In genomic region chr15:79403763-79404210, GRCm38 (mm10) we compare ENCODE assay signal across 8 mouse cellular contexts. TPM values are rescaled to one million over a fixed set of nuclear protein-coding genes. Genes with fewer than 3 reads are reported as not detected.
DNase-seq lines count a peak whose midpoint lies in the region; ATAC-seq and TF ChIP-seq lines count a peak whose summit lies in the region.

No protein-coding gene starts in this region.

- H3K4me1 ChIP-seq in heart, embryonic 12.5 days (replicated peaks): peaks cover 56% of the 10 kb centered on the region
- H3K4me1 ChIP-seq in MEL (ENCODE audit: control insufficient read depth in 1 of 2, insufficient read depth in 2 of 2, low read length in 2 of 2): peaks cover 0 to 32% of the 10 kb centered on the region in 2 experiments
- peaks cover 5% of the 10 kb centered on the region for H3K4me1 ChIP-seq in hindbrain, embryonic 11.5 days (replicated peaks; ENCODE audit: control insufficient read depth, insufficient read depth, low read length)
- peaks cover 40% of the 10 kb centered on the region for H3K4me1 ChIP-seq in midbrain, embryonic 13.5 days (replicated peaks)

- H3K4me3 ChIP-seq in heart, embryonic 12.5 days: peak overlapping the region; percentile 88
- peak overlapping the region; percentile 88 to 91 for H3K4me3 ChIP-seq in MEL (ENCODE audit: control insufficient read depth in 1 of 2, insufficient read depth in 1 of 2, low read depth in 2 of 2, low read length in 2 of 2)
- H3K4me3 ChIP-seq in hindbrain, embryonic 11.5 days (ENCODE audit: low read depth, low read length): peak overlapping the region; percentile 96
- peak overlapping the region; percentile 98 for H3K4me3 ChIP-seq in midbrain, embryonic 13.5 days (replicated peaks)

- no peak for DNase-seq in heart, adult 18-20 months
- no peak for DNase-seq in MEL (ENCODE audit: low read depth, low spot score)
- DNase-seq in hindbrain, embryonic 11.5 days (ENCODE audit: low spot score): no peak
- no peak for DNase-seq in frontal cortex, postnatal 25 days (ENCODE audit: low spot score in 2 of 2)
- DNase-seq in gastrocnemius, postnatal 36 days: no peak
- DNase-seq in embryo, embryonic 9.5 days (ENCODE audit: extremely low spot score): no peak

- no peaks in the 10 kb centered on the region for H3K36me3 ChIP-seq in heart, embryonic 12.5 days
- H3K36me3 ChIP-seq in MEL (ENCODE audit: control insufficient read depth in 1 of 2, insufficient read depth in 2 of 2, low read length in 2 of 2): peaks cover 0 to 7% of the 10 kb centered on the region in 2 experiments; a peak in 1 of 4 replicates
- H3K36me3 ChIP-seq in hindbrain, embryonic 11.5 days (ENCODE audit: control insufficient read depth, insufficient read depth, low read length): no peaks in the 10 kb centered on the region
- no peaks in the 10 kb centered on the region for H3K36me3 ChIP-seq in midbrain, embryonic 13.5 days

- TF ChIP-seq EP300 in MEL (IDR thresholded peaks at IDR 0.05; ENCODE audit: low read depth in 1 of 2, low read length in 2 of 2): no peak

- no peak for TF ChIP-seq POLR2A in MEL (IDR thresholded peaks at IDR 0.05; ENCODE audit: control insufficient read depth in 1 of 2, insufficient read depth in 1 of 2, low read depth in 1 of 2, low read length in 2 of 2, poor library complexity in 1 of 2)

- intact Hi-C loops in gastrocnemius, postnatal 36 days (cut with DNase I): loop anchor here (2.0 kb wide), 1 partner anchor 37 kb away; no protein-coding TSS in a partner anchor

- WGBS in heart, embryonic 12.5 days: 20% methylated on average over 9 of the region's 9 CpGs
- WGBS in hindbrain, embryonic 11.5 days: 17% methylated on average over 9 of the region's 9 CpGs
- 19% methylated on average over 9 of the region's 9 CpGs for WGBS in midbrain, embryonic 13.5 days

- H3K9me3 ChIP-seq in heart, embryonic 12.5 days (replicated peaks): no peaks in the 10 kb centered on the region
- no peaks in the 10 kb centered on the region for H3K9me3 ChIP-seq in MEL (replicated peaks; ENCODE audit: insufficient read depth, low read length)
- no peaks in the 10 kb centered on the region for H3K9me3 ChIP-seq in hindbrain, embryonic 11.5 days (ENCODE audit: control insufficient read depth, low read length)
- H3K9me3 ChIP-seq in midbrain, embryonic 13.5 days: no peaks in the 10 kb centered on the region

- peak overlapping the region; percentile 94 for H3K4me2 ChIP-seq in heart, embryonic 12.5 days
- H3K4me2 ChIP-seq in hindbrain, embryonic 11.5 days (replicated peaks; ENCODE audit: low read depth, low read length): peak overlapping the region; percentile 86
- peak overlapping the region; percentile 92 for H3K4me2 ChIP-seq in midbrain, embryonic 13.5 days (replicated peaks)

- H3K27ac ChIP-seq in heart, embryonic 12.5 days (ENCODE audit: poor library complexity, severe bottlenecking): peak overlapping the region; percentile 75
- H3K27ac ChIP-seq in MEL (ENCODE audit: control insufficient read depth, low read depth, low read length): no peak overlapping the region; the same call in 1 of the 2 replicates
- H3K27ac ChIP-seq in hindbrain, embryonic 11.5 days (ENCODE audit: low read depth, low read length): no peak overlapping the region
- H3K27ac ChIP-seq in midbrain, embryonic 13.5 days: no peak overlapping the region

- TF ChIP-seq RAD21 in MEL (IDR thresholded peaks at IDR 0.05; ENCODE audit: low read depth, low read length): no peak

- H3K9ac ChIP-seq in heart, embryonic 12.5 days: peak overlapping the region; percentile 89
- peak overlapping the region; percentile 66 for H3K9ac ChIP-seq in MEL (ENCODE audit: control insufficient read depth, low read depth, low read length, poor library complexity, severe bottlenecking)
- peak overlapping the region; percentile 90 for H3K9ac ChIP-seq in hindbrain, embryonic 11.5 days (ENCODE audit: low read depth, low read length)
- peak overlapping the region; percentile 92 for H3K9ac ChIP-seq in midbrain, embryonic 13.5 days (replicated peaks)

- peaks cover 9% of the 10 kb centered on the region for H3K79me2 ChIP-seq in MEL (ENCODE audit: control insufficient read depth, insufficient read depth, low read length, poor library complexity)

- H3K27me3 ChIP-seq in heart, embryonic 12.5 days (replicated peaks): no peaks in the 10 kb centered on the region
- H3K27me3 ChIP-seq in MEL (ENCODE audit: control insufficient read depth in 1 of 2, insufficient read depth in 2 of 2, low read length in 2 of 2): no peaks in the 10 kb centered on the region
- H3K27me3 ChIP-seq in hindbrain, embryonic 11.5 days (ENCODE audit: control insufficient read depth, insufficient read depth, low read length): no peaks in the 10 kb centered on the region
- peaks cover 9% of the 10 kb centered on the region for H3K27me3 ChIP-seq in midbrain, embryonic 13.5 days

- no peak for TF ChIP-seq CTCF in MEL (IDR thresholded peaks at IDR 0.05 in 2 of 3, conservative IDR thresholded peaks at IDR 0.05 in 1 of 3; ENCODE audit: control insufficient read depth in 1 of 3, insufficient read depth in 1 of 3, low read depth in 2 of 3, low read length in 3 of 3, poor library complexity in 1 of 3, severe bottlenecking in 1 of 3)

- ATAC-seq in heart, embryonic 12.5 days (ENCODE audit: insufficient number of reproducible peaks, low FRiP score): no peak
- ATAC-seq in hindbrain, embryonic 11.5 days (ENCODE audit: low FRiP score): no peak; the same call in 1 of the 2 replicates
- no peak for ATAC-seq in midbrain, embryonic 13.5 days

TF ChIP-seq in MEL, 35 proteins besides CTCF, POLR2A, EP300 and RAD21:
- TF ChIP-seq MYC (IDR thresholded peaks at IDR 0.05; ENCODE audit: low read depth, low read length): 0 out of 2 replicates have a peak, but pooled peaks have one; percentile 7
- TF ChIP-seq BHLHE40 (IDR thresholded peaks at IDR 0.05; ENCODE audit: borderline replicate concordance, low read depth, low read length): no peak
- no peak for TF ChIP-seq GABPA (IDR thresholded peaks at IDR 0.05; ENCODE audit: low read depth, low read length)

RNA-seq across cellular contexts. Expression of gene Tmem184b, which starts 0.4 kb away (rescaled TPM):
- polyA plus RNA-seq in heart, embryonic 12.5 days (2016; fragmentation: Nextera tagmentation; extraction: Ambion mirVana): 77.2 and 82.3 TPM in 2 replicates
- total RNA-seq in heart, adult 18-20 months (2021): 10 to 100 TPM; 34.8 to 36.7 TPM
- 7.2 and 7.5 TPM in 2 replicates for total RNA-seq in MEL (2012; rRNA removed)
- 10 to 100 TPM in 1 of 2 experiments, not detected in 1; 28.4 TPM for polyA plus RNA-seq in MEL (2012; ENCODE audit: insufficient read depth in 1 of 2, insufficient read length in 2 of 2, low read depth in 1 of 2, low replicate concordance in 2 of 2, missing spikeins in 1 of 2)
- 32.7 and 33.5 TPM in 2 replicates for polyA plus RNA-seq in hindbrain, embryonic 11.5 days (2014; fragmentation: Nextera tagmentation; extraction: Ambion mirVana)
- 32.8 and 35.0 TPM in 2 replicates for polyA plus RNA-seq in midbrain, embryonic 13.5 days (2015; fragmentation: Nextera tagmentation; extraction: Ambion mirVana)
- 10 to 100 TPM; 23.2 to 30.0 TPM for total RNA-seq in gastrocnemius, postnatal 36 days (2021)

RNA-seq across cellular contexts. Expression of gene Csnk1e, which starts 51.6 kb away (rescaled TPM):
- polyA plus RNA-seq in heart, embryonic 12.5 days (2016; fragmentation: Nextera tagmentation; extraction: Ambion mirVana): 103 and 111 TPM in 2 replicates
- 10 to 100 TPM; 40.2 to 44.3 TPM for total RNA-seq in heart, adult 18-20 months (2021)
- total RNA-seq in MEL (2012; rRNA removed): 28.5 and 33.3 TPM in 2 replicates
- polyA plus RNA-seq in MEL (2012; ENCODE audit: insufficient read depth in 1 of 2, insufficient read length in 2 of 2, low read depth in 1 of 2, low replicate concordance in 2 of 2, missing spikeins in 1 of 2): 10 to 100 TPM in 1 of 2 experiments, not detected in 1; 58.1 TPM
- 193 and 195 TPM in 2 replicates for polyA plus RNA-seq in hindbrain, embryonic 11.5 days (2014; fragmentation: Nextera tagmentation; extraction: Ambion mirVana)
- polyA plus RNA-seq in midbrain, embryonic 13.5 days (2015; fragmentation: Nextera tagmentation; extraction: Ambion mirVana): 233 and 269 TPM in 2 replicates
- total RNA-seq in gastrocnemius, postnatal 36 days (2021): 10 to 100 TPM; 46.7 to 50.7 TPM

RNA-seq across cellular contexts. Expression of gene Maff, which starts 57.4 kb away (rescaled TPM):
- polyA plus RNA-seq in heart, embryonic 12.5 days (2016; fragmentation: Nextera tagmentation; extraction: Ambion mirVana): 1.9 and 2.6 TPM in 2 replicates
- total RNA-seq in heart, adult 18-20 months (2021): 10 to 100 TPM; 12.8 to 17.6 TPM
- 3.3 TPM in 2 replicates for total RNA-seq in MEL (2012; rRNA removed)
- polyA plus RNA-seq in MEL (2012; ENCODE audit: insufficient read depth in 1 of 2, insufficient read length in 2 of 2, low read depth in 1 of 2, low replicate concordance in 2 of 2, missing spikeins in 1 of 2): 1 to 10 TPM in 1 of 2 experiments, not detected in 1; 5.8 TPM
- polyA plus RNA-seq in hindbrain, embryonic 11.5 days (2014; fragmentation: Nextera tagmentation; extraction: Ambion mirVana): 1.6 and 1.8 TPM in 2 replicates
- 0.76 and 0.79 TPM in 2 replicates for polyA plus RNA-seq in midbrain, embryonic 13.5 days (2015; fragmentation: Nextera tagmentation; extraction: Ambion mirVana)
- total RNA-seq in gastrocnemius, postnatal 36 days (2021): 1 to 10 TPM; 3.4 to 4.0 TPM
